Mouse (Mus musculus) hindbrain, embryonic 11.5 days (tissue): ENCODE results near the gene Itih3. TPM values are rescaled to one million over a fixed set of nuclear protein-coding genes. Genes with fewer than 3 reads are reported as not detected.

Experiments
- ATAC-seq: fragments of 200-750 bp; cut with Nextera tagmentation; 2 replicates; pipeline ENCODE4 v1.8.0; 2017; ENCODE audit warnings: mild to moderate bottlenecking, moderate TSS enrichment, moderate library complexity; ENCODE audit not compliant: low FRiP score
- DNase-seq: peaks from one replicate; pipeline ENCODE4 v3.0.0-alpha.2; 2015; ENCODE audit warnings: low spot score
- H3K27ac ChIP-seq: fragments of 300-500 bp; sonication (generic); 2 replicates; pipeline ENCODE4 v1.5.1; 2014; ENCODE audit warnings: mild to moderate bottlenecking, low read depth, low read length
- H3K27me3 ChIP-seq: fragments of 300-500 bp; sonication (generic); 2 replicates; pipeline ENCODE4 v1.6.1; 2014; ENCODE audit warnings: mild to moderate bottlenecking, low read length, moderate library complexity, mixed read lengths; ENCODE audit not compliant: control insufficient read depth, insufficient read depth
- H3K36me3 ChIP-seq: fragments of 300-500 bp; sonication (generic); 2 replicates; pipeline ENCODE4 v1.6.1; 2014; ENCODE audit warnings: mild to moderate bottlenecking, low read length, moderate library complexity, mixed read lengths; ENCODE audit not compliant: control insufficient read depth, insufficient read depth
- H3K4me1 ChIP-seq: fragments of 300-500 bp; sonication (generic); replicated peaks from 2 replicates; pipeline ENCODE4 v1.6.1; 2014; ENCODE audit warnings: low read length, mixed read lengths; ENCODE audit not compliant: control insufficient read depth, insufficient read depth
- H3K4me2 ChIP-seq: fragments of 300-500 bp; sonication (generic); replicated peaks from 2 replicates; pipeline ENCODE4 v1.6.1; 2014; ENCODE audit warnings: mild to moderate bottlenecking, low read depth, low read length
- H3K4me3 ChIP-seq: fragments of 300-500 bp; sonication (generic); 2 replicates; pipeline ENCODE4 v1.5.1; 2014; ENCODE audit warnings: low read depth, low read length
- H3K9ac ChIP-seq: fragments of 300-500 bp; sonication (generic); 2 replicates; pipeline ENCODE4 v1.6.1; 2014; ENCODE audit warnings: low read depth, low read length
- H3K9me3 ChIP-seq: fragments of 300-500 bp; sonication (generic); 2 replicates; pipeline ENCODE4 v1.6.1; 2016; ENCODE audit warnings: low read length; ENCODE audit not compliant: control insufficient read depth
- WGBS: fragments of 180-500 bp; shearing (Covaris S2); extraction: QIAGEN DNeasy Blood & Tissue Kit; methylation state at CpG from one replicate; pipeline ENCODE4 v1.1.7; 2014; 5-methylcytosine and 5-hydroxymethylcytosine counted together
- polyA plus RNA-seq: library from polyadenylated mRNA; unstranded; fragments of >200 nt; fragmentation: Nextera tagmentation; extraction: Ambion mirVana; gene quantifications from 2 replicates; pipeline ENCODE4 v1.2.1, GENCODE M21; 2014

The Itih3 gene
- polyA plus RNA-seq, 1 experiment from 2014 or later = not detected

DNA sequence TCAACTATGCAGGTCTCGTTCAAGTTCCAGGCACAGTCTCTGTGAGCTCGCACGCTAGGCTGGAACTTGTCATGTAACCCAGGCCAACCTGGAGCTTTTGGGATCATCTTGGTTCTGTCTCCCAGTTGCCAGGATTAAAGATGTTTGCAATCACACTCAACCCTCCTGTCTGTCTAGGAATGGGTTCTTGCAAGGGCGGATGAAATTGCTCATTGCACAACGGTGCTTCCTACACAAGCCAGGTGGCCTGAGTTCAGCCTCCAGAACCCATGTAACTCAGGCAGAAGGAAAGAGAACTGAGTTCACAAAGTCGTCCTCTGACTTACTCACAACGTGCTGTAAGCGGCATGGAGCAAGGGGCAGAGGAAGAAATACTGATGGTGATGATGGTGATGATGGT lies 12.4 kb downstream of the Itih3 start:
- H3K27me3 ChIP-seq = no peaks in the 10 kb centered on the region
- no peaks in the 10 kb centered on the region for H3K4me1 ChIP-seq
- no peak overlapping the region for H3K4me2 ChIP-seq
- no peak overlapping the region for H3K4me3 ChIP-seq
- H3K9me3 ChIP-seq = no peaks in the 10 kb centered on the region
- 92% methylated on average over 8 of the region's 8 CpGs for WGBS
- DNase-seq = no peak
- ATAC-seq = no peak
- H3K36me3 ChIP-seq = no peaks in the 10 kb centered on the region
- H3K27ac ChIP-seq = no peak overlapping the region
- no peak overlapping the region for H3K9ac ChIP-seq

DNA sequence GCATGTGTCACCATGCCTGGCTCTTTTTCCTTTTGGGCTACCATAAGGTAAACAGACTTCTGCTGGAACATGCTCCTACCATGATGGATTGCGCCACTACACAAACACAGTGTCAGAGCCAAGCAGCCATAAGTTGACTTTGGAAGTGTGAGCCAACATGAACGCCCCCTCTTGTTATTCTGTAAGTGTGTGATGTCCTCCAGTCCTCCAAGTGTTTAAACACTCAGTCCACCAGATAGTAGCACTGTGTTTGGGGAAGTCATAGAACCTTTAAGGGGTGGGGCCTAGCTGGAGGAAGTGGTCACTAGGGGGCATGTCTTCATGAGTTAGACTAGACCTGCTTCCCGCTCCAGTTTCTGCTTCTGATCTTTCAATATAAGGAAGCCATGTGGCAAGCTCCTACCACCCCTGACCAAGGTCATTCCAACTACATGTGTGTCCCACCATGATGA lies 15.7 kb downstream of the Itih3 start:
- H3K9me3 ChIP-seq = no peaks in the 10 kb centered on the region
- no peak overlapping the region for H3K27ac ChIP-seq
- DNase-seq (no peak), ATAC-seq (no peak)
- H3K36me3 ChIP-seq = no peaks in the 10 kb centered on the region
- H3K4me3 ChIP-seq = no peak overlapping the region
- 80% methylated on average over 3 of the region's 3 CpGs for WGBS
- H3K4me2 ChIP-seq = no peak overlapping the region
- H3K9ac ChIP-seq = no peak overlapping the region
- no peaks in the 10 kb centered on the region for H3K4me1 ChIP-seq
- H3K27me3 ChIP-seq = no peaks in the 10 kb centered on the region

DNA sequence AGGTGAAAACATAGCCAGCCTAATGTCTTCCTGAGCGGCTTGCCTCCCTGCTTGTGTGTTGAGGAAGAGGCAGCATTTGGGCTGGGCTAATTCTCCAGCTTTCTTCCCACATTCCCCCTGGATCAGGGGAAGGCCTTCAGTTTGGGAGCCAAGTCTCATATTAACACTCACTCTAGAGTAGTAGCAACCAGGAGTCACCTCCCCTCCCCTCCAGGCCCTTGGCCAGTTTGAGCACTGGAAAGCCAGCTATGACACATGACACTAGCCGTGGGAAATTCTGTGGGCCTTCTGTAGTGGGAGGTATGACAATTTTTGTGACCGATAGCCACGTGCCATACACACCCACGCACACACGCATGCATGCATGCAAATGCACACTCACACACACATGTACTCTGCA lies 17.6 kb downstream of the Itih3 start:
- H3K4me3 ChIP-seq = no peak overlapping the region
- no peak overlapping the region for H3K27ac ChIP-seq
- no peaks in the 10 kb centered on the region for H3K9me3 ChIP-seq
- no peak overlapping the region for H3K4me2 ChIP-seq
- DNase-seq (no peak), ATAC-seq (no peak)
- H3K9ac ChIP-seq = no peak overlapping the region
- H3K27me3 ChIP-seq = no peaks in the 10 kb centered on the region
- H3K36me3 ChIP-seq = no peaks in the 10 kb centered on the region
- WGBS = 95% methylated on average over 6 of the region's 6 CpGs
- H3K4me1 ChIP-seq = no peaks in the 10 kb centered on the region

- H3K9ac ChIP-seq = no peak overlapping the region
- no peaks in the 10 kb centered on the region for H3K4me1 ChIP-seq
- 84% methylated on average over 8 of the region's 8 CpGs for WGBS
- no peaks in the 10 kb centered on the region for H3K9me3 ChIP-seq
- DNase-seq (no peak), ATAC-seq (no peak)
- H3K4me3 ChIP-seq = no peak overlapping the region
- H3K27ac ChIP-seq = no peak overlapping the region
- no peaks in the 10 kb centered on the region for H3K36me3 ChIP-seq
- no peaks in the 10 kb centered on the region for H3K27me3 ChIP-seq
- H3K4me2 ChIP-seq = no peak overlapping the region
Measured at GRCm38 (mm10) chr14:30904307-30904706, 19.3 kb downstream of the Itih3 start.

GRCm38 (mm10) chr14:30903036-30903435 lies 20.5 kb downstream of the Itih3 start:
- Histone ChIP-seq H3K27me3 (no peaks in the 10 kb centered on the region), H3K4me1 (no peaks in the 10 kb centered on the region), H3K27ac (no peak overlapping the region), H3K36me3 (no peaks in the 10 kb centered on the region), H3K4me3 (no peak overlapping the region), H3K9me3 (no peaks in the 10 kb centered on the region), H3K9ac (no peak overlapping the region), H3K4me2 (no peak overlapping the region)
- ATAC-seq (no peak), DNase-seq (no peak)
- 66% methylated on average over 3 of the region's 3 CpGs for WGBS

GRCm38 (mm10) chr14:30902628-30903027 lies 20.9 kb downstream of the Itih3 start:
- no peak for DNase-seq
- Histone ChIP-seq H3K9ac (no peak overlapping the region), H3K4me3 (no peak overlapping the region), H3K4me2 (no peak overlapping the region), H3K4me1 (no peaks in the 10 kb centered on the region), H3K27ac (no peak overlapping the region), H3K36me3 (no peaks in the 10 kb centered on the region), H3K27me3 (no peaks in the 10 kb centered on the region), H3K9me3 (no peaks in the 10 kb centered on the region)
- 95% methylated on average over 5 of the region's 5 CpGs for WGBS
- no peak for ATAC-seq

GRCm38 (mm10) chr14:30899972-30900371 lies 23.6 kb downstream of the Itih3 start:
- Histone ChIP-seq H3K9ac (no peak overlapping the region), H3K27ac (no peak overlapping the region), H3K27me3 (no peaks in the 10 kb centered on the region), H3K4me3 (no peak overlapping the region), H3K36me3 (no peaks in the 10 kb centered on the region), H3K4me2 (no peak overlapping the region), H3K4me1 (no peaks in the 10 kb centered on the region), H3K9me3 (no peaks in the 10 kb centered on the region)
- 31% methylated on average over 3 of the region's 3 CpGs for WGBS
- no peak for DNase-seq
- ATAC-seq = no peak

DNA sequence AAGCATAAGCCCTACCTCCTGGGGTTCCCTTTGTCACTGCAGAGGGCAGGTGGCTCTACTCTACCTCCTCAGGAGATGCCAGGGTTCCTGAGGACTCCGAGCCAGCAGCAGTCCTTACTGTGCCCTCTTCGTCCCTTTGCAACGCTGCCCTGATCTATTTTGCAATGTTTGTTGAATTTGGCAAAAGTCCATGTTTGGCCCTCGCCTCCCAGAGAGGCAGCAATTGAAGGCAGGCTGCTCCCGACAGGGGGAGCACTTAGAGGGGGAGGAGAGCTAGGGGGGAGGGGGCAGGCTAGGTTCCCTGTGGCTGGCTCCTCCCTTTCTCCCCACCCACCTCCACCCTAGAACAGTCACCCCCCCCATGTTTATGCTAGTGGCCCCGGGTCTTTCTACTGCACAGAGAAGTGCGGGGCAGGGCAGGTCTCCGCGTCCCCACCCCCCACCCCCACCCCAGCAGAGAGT lies 35.3 kb downstream of the Itih3 start:
- Histone ChIP-seq H3K27me3 (no peaks in the 10 kb centered on the region), H3K27ac (no peak overlapping the region), H3K4me2 (no peak overlapping the region), H3K36me3 (no peaks in the 10 kb centered on the region), H3K9me3 (no peaks in the 10 kb centered on the region), H3K4me3 (no peak overlapping the region), H3K9ac (no peak overlapping the region), H3K4me1 (no peaks in the 10 kb centered on the region)
- no peak for ATAC-seq
- no peak for DNase-seq
- WGBS = 24% methylated on average over 9 of the region's 9 CpGs

- Histone ChIP-seq H3K27me3 (no peaks in the 10 kb centered on the region), H3K4me1 (no peaks in the 10 kb centered on the region), H3K36me3 (no peaks in the 10 kb centered on the region), H3K9ac (no peak within 1 kb of the TSS), H3K4me3 (no peak within 1 kb of the TSS), H3K4me2 (no peak within 1 kb of the TSS), H3K27ac (no peak within 1 kb of the TSS), H3K9me3 (no peaks in the 10 kb centered on the region)
- ATAC-seq (no peak), DNase-seq (no peak)
- WGBS = 89% methylated on average over 3 of the region's 3 CpGs
Measured at GRCm38 (mm10) chr14:30886204-30886603, 37.4 kb downstream of the Itih3 start, which contains the start of gene Itih4. TSS of gene Itih4 (plus strand) at chr14:30886476.
